Comparison of ENCODE assay signal across 10 mouse cellular contexts in genomic region chr19:36112007-36112406, GRCm38 (mm10). TPM values are rescaled to one million over a fixed set of nuclear protein-coding genes. Genes with fewer than 3 reads are reported as not detected.
DNase-seq lines count a peak whose midpoint lies in the region; ATAC-seq and TF ChIP-seq lines count a peak whose summit lies in the region.
"Had no signal": no experiment of that assay in that cellular context is flagged by ENCODE, and none has a peak within 500 bp of the region (broad histone marks: within the 10 kb centered on the region; RNA-seq: fewer than 3 reads in every experiment).

No protein-coding gene starts in this region.

- peak overlapping the region in 1 of 2 experiments; percentile 7; a peak in 2 of 4 replicates for H3K27ac ChIP-seq in heart, embryonic 14.5 days (replicated peaks in 1 of 2; ENCODE audit: control insufficient read depth in 1 of 2, insufficient read depth in 1 of 2, low read depth in 2 of 2, low read length in 2 of 2)
- no peak overlapping the region for H3K27ac ChIP-seq in forebrain, embryonic 12.5 days
- no peak overlapping the region for H3K27ac ChIP-seq in hindbrain, embryonic 16.5 days (ENCODE audit: low read depth, low read length)
- no peak overlapping the region for H3K27ac ChIP-seq in midbrain, postnatal 0 days (ENCODE audit: low read depth, low read length)

- no peak overlapping the region for H3K4me3 ChIP-seq in heart, embryonic 14.5 days (ENCODE audit: control insufficient read depth in 1 of 2, insufficient read depth in 1 of 2, low read depth in 1 of 2, low read length in 2 of 2)
- 0 out of 2 replicates have a peak overlapping the region, but pooled peaks have one; percentile 8 for H3K4me3 ChIP-seq in forebrain, embryonic 12.5 days (replicated peaks)
- H3K4me3 ChIP-seq in hindbrain, embryonic 16.5 days (ENCODE audit: low read length), result peak overlapping the region; percentile 28
- H3K4me3 ChIP-seq in midbrain, postnatal 0 days (ENCODE audit: low read depth, low read length), result no peak overlapping the region

- 48% methylated on average over 17 of the region's 17 CpGs for WGBS in heart, embryonic 14.5 days
- WGBS in forebrain, embryonic 12.5 days, result 32% methylated on average over 17 of the region's 17 CpGs
- 44% methylated on average over 17 of the region's 17 CpGs for WGBS in hindbrain, embryonic 16.5 days
- WGBS in midbrain, postnatal 0 days, result 63% methylated on average over 17 of the region's 17 CpGs

- H3K4me2 ChIP-seq in heart, embryonic 14.5 days (ENCODE audit: low read length), result no peak overlapping the region
- H3K4me2 ChIP-seq in forebrain, embryonic 12.5 days, result peak overlapping the region; percentile 41
- H3K4me2 ChIP-seq in hindbrain, embryonic 16.5 days (ENCODE audit: low read length), result peak overlapping the region; percentile 57
- peak overlapping the region; percentile 33; the same call in 1 of the 2 replicates for H3K4me2 ChIP-seq in midbrain, postnatal 0 days (ENCODE audit: low read depth, low read length, poor library complexity, severe bottlenecking)

- no peaks in the 10 kb centered on the region for H3K9me3 ChIP-seq in heart, embryonic 14.5 days (ENCODE audit: control insufficient read depth, low read length)
- H3K9me3 ChIP-seq in forebrain, embryonic 12.5 days, result no peaks in the 10 kb centered on the region
- H3K9me3 ChIP-seq in hindbrain, embryonic 16.5 days (ENCODE audit: control insufficient read depth, low read length), result no peaks in the 10 kb centered on the region
- H3K9me3 ChIP-seq in midbrain, postnatal 0 days (ENCODE audit: low read length), result no peaks in the 10 kb centered on the region

- intact Hi-C loops in heart, postnatal 14 days (cut with DNase I), result loop anchor here (5.0 kb wide), 1 partner anchor 55 kb away; no protein-coding TSS in a partner anchor

- H3K27me3 ChIP-seq in heart, embryonic 14.5 days (ENCODE audit: control insufficient read depth, insufficient read depth, low read length), result no peaks in the 10 kb centered on the region
- H3K27me3 ChIP-seq in forebrain, embryonic 12.5 days, result no peaks in the 10 kb centered on the region
- no peaks in the 10 kb centered on the region for H3K27me3 ChIP-seq in hindbrain, embryonic 16.5 days (replicated peaks; ENCODE audit: control insufficient read depth, insufficient read depth, low read length)
- no peaks in the 10 kb centered on the region for H3K27me3 ChIP-seq in midbrain, postnatal 0 days (ENCODE audit: insufficient read depth, low read length)

- peaks cover 38% of the 10 kb centered on the region for H3K36me3 ChIP-seq in heart, embryonic 14.5 days (ENCODE audit: control insufficient read depth, insufficient read depth, low read length)
- no peaks in the 10 kb centered on the region for H3K36me3 ChIP-seq in forebrain, embryonic 12.5 days (replicated peaks)
- no peaks in the 10 kb centered on the region; the same call in 1 of the 2 replicates for H3K36me3 ChIP-seq in hindbrain, embryonic 16.5 days (ENCODE audit: control insufficient read depth, insufficient read depth, low read length)
- no peaks in the 10 kb centered on the region for H3K36me3 ChIP-seq in midbrain, postnatal 0 days (ENCODE audit: insufficient read depth, low read length)

- no peak for TF ChIP-seq CTCF in midbrain, postnatal 0 days (IDR thresholded peaks at IDR 0.05)

- H3K9ac ChIP-seq in heart, embryonic 14.5 days (ENCODE audit: low read length), result peak overlapping the region; percentile 16; the same call in 1 of the 2 replicates
- peak overlapping the region; percentile 33; the same call in 1 of the 2 replicates for H3K9ac ChIP-seq in forebrain, embryonic 12.5 days
- peak overlapping the region; percentile 48; the same call in 1 of the 2 replicates for H3K9ac ChIP-seq in hindbrain, embryonic 16.5 days (ENCODE audit: low read depth, low read length)
- no peak overlapping the region for H3K9ac ChIP-seq in midbrain, postnatal 0 days (replicated peaks; ENCODE audit: low read length, poor library complexity, severe bottlenecking)

- ATAC-seq in heart, embryonic 14.5 days (ENCODE audit: insufficient number of reproducible peaks, insufficient read depth, low FRiP score, low read depth), result no peak
- ATAC-seq in forebrain, embryonic 12.5 days (ENCODE audit: low FRiP score), result peak; percentile 9; the same call in 1 of the 2 replicates
- ATAC-seq in hindbrain, embryonic 16.5 days, result peak; percentile 43; the same call in 1 of the 2 replicates
- no peak for ATAC-seq in midbrain, postnatal 0 days (ENCODE audit: low FRiP score)
- ATAC-seq in megakaryocyte progenitor cell, adult 5-6 weeks (replicated peaks; ENCODE audit: poor library complexity), result no peak

- H3K4me1 ChIP-seq in heart, embryonic 14.5 days (ENCODE audit: control insufficient read depth in 2 of 2, insufficient read depth in 2 of 2, low read length in 2 of 2), result peaks cover 10 to 11% of the 10 kb centered on the region in 2 experiments
- H3K4me1 ChIP-seq in forebrain, embryonic 12.5 days, result peaks cover 14% of the 10 kb centered on the region
- no peaks in the 10 kb centered on the region; the same call in none of the 2 replicates for H3K4me1 ChIP-seq in hindbrain, embryonic 16.5 days (ENCODE audit: control insufficient read depth, insufficient read depth, low read depth, low read length)
- H3K4me1 ChIP-seq in midbrain, postnatal 0 days (ENCODE audit: insufficient read depth, low read length), result no peaks in the 10 kb centered on the region

- no peak for DNase-seq in heart, postnatal 14 days
- DNase-seq in midbrain, postnatal 0 days (ENCODE audit: low spot score), result no peak
- DNase-seq in adipocyte (ENCODE audit: low spot score), result no peak
- DNase-seq in kidney, postnatal 36 days, result no peak
- DNase-seq: gastrocnemius, postnatal 10 days; lung, postnatal 14 days had no signal

RNA-seq across cellular contexts. Expression of gene Ankrd1, which starts 7.9 kb away (rescaled TPM):
- polyA plus RNA-seq in heart, embryonic 14.5 days (2014; fragmentation: Nextera tagmentation; extraction: Ambion mirVana), result 420 and 520 TPM in 2 replicates
- total RNA-seq in heart, postnatal 14 days (2021), result 100 to 1,000 TPM; 169 to 276 TPM
- 0.10 TPM in 1 of 2 replicates, not detected in the other for polyA plus RNA-seq in forebrain, embryonic 12.5 days (2016; fragmentation: Nextera tagmentation; extraction: Ambion mirVana)
- polyA plus RNA-seq in hindbrain, embryonic 16.5 days (2015; fragmentation: Nextera tagmentation; extraction: Ambion mirVana), result 0.11 and 0.16 TPM in 2 replicates
- not detected in 2 replicates for total RNA-seq in midbrain, postnatal 0 days (2014; rRNA removed)
- polyA plus RNA-seq in midbrain, postnatal 0 days (2015; fragmentation: Nextera tagmentation; extraction: Ambion mirVana), result 0.11 TPM in 2 replicates
- not detected in 2 replicates for total RNA-seq in megakaryocyte progenitor cell, adult 5-6 weeks (2015)
- total RNA-seq in megakaryocyte progenitor cell, adult 5-6 weeks (2017), result not detected in 2 replicates

RNA-seq across cellular contexts. Expression of gene Rpp30, which starts 28.5 kb away (rescaled TPM):
- polyA plus RNA-seq in heart, embryonic 14.5 days (2014; fragmentation: Nextera tagmentation; extraction: Ambion mirVana), result 44.2 and 45.7 TPM in 2 replicates
- 10 to 100 TPM; 11.2 to 12.7 TPM for total RNA-seq in heart, postnatal 14 days (2021)
- polyA plus RNA-seq in forebrain, embryonic 12.5 days (2016; fragmentation: Nextera tagmentation; extraction: Ambion mirVana), result 108 and 109 TPM in 2 replicates
- polyA plus RNA-seq in hindbrain, embryonic 16.5 days (2015; fragmentation: Nextera tagmentation; extraction: Ambion mirVana), result 63.7 and 64.2 TPM in 2 replicates
- 19.0 and 27.3 TPM in 2 replicates for total RNA-seq in midbrain, postnatal 0 days (2014; rRNA removed)
- polyA plus RNA-seq in midbrain, postnatal 0 days (2015; fragmentation: Nextera tagmentation; extraction: Ambion mirVana), result 71.5 and 73.8 TPM in 2 replicates
- total RNA-seq in megakaryocyte progenitor cell, adult 5-6 weeks (2015), result 70.4 and 78.3 TPM in 2 replicates
- total RNA-seq in megakaryocyte progenitor cell, adult 5-6 weeks (2017), result 44.9 and 51.0 TPM in 2 replicates

RNA-seq across cellular contexts. Expression of gene Htr7, which starts 54.7 kb away (rescaled TPM):
- polyA plus RNA-seq in heart, embryonic 14.5 days (2014; fragmentation: Nextera tagmentation; extraction: Ambion mirVana), result 0.07 TPM in 1 of 2 replicates, not detected in the other
- total RNA-seq in heart, postnatal 14 days (2021), result under 1 TPM; 0.43 to 0.83 TPM
- polyA plus RNA-seq in forebrain, embryonic 12.5 days (2016; fragmentation: Nextera tagmentation; extraction: Ambion mirVana), result 0.60 and 0.82 TPM in 2 replicates
- 16.3 and 16.7 TPM in 2 replicates for polyA plus RNA-seq in hindbrain, embryonic 16.5 days (2015; fragmentation: Nextera tagmentation; extraction: Ambion mirVana)
- 25.7 and 28.8 TPM in 2 replicates for total RNA-seq in midbrain, postnatal 0 days (2014; rRNA removed)
- polyA plus RNA-seq in midbrain, postnatal 0 days (2015; fragmentation: Nextera tagmentation; extraction: Ambion mirVana), result 15.4 and 15.8 TPM in 2 replicates
- total RNA-seq in megakaryocyte progenitor cell, adult 5-6 weeks (2015), result 0.12 TPM in 1 of 2 replicates, not detected in the other
- not detected in 2 replicates for total RNA-seq in megakaryocyte progenitor cell, adult 5-6 weeks (2017)

Comparison
In these comparisons a context has a peak if more than half of its experiments do, and no peak if none do; other contexts are left out.
1. ATAC-seq: peak in forebrain, embryonic 12.5 days (single experiment) and hindbrain, embryonic 16.5 days (single experiment); none in heart, embryonic 14.5 days (single experiment), midbrain, postnatal 0 days (single experiment) and megakaryocyte progenitor cell, adult 5-6 weeks (single experiment).
2. H3K4me3 ChIP-seq: peak in forebrain, embryonic 12.5 days (single experiment) and hindbrain, embryonic 16.5 days (single experiment); none in heart, embryonic 14.5 days (0 of 2) and midbrain, postnatal 0 days (single experiment).
3. RNA of gene Ankrd1, which starts 7.9 kb away (polyA plus RNA-seq): 420 to 520 TPM in heart, embryonic 14.5 days; 0.11 to 0.16 TPM in hindbrain, embryonic 16.5 days, 0.11 TPM in midbrain, postnatal 0 days and 0.10 TPM in forebrain, embryonic 12.5 days; every median in the first group is over 100 times any median in the second.